Mouse (Mus musculus) CD4-positive naive resting alpha-beta T cell, adult 57 days (primary cell): ENCODE results near the gene Olfr360. TPM values are rescaled to one million over a fixed set of nuclear protein-coding genes. Genes with fewer than 3 reads are reported as not detected.

Source experiments
- total RNA-seq: library from RNA; stranded (reverse); gene quantifications from one replicate; pipeline ENCODE4 v1.2.4, GENCODE M21; 2023

Olfr360 gene
- not detected for total RNA-seq

DNA sequence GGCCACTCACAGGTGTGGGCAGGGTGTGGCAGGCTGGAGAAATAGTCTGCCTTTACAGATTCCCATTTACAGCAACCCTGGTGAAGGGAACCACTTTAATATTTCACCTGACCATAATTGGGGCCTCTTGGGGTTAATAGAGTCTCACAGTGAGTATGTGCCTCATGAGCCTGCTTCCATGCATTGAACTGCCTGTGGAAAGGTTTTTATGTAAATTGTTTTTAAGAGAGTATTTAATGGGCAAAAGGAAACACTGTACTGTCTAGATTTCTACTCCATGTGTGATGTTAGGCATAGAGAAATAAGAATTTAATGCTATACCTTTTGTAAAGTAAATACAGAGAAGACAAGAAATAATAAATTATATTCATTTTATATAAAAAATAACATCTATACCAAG, at the start of gene Olfr360:
Gene Olfr360 (plus strand): TSS at position 301 of the 400 bp plus-strand sequence.

DNA sequence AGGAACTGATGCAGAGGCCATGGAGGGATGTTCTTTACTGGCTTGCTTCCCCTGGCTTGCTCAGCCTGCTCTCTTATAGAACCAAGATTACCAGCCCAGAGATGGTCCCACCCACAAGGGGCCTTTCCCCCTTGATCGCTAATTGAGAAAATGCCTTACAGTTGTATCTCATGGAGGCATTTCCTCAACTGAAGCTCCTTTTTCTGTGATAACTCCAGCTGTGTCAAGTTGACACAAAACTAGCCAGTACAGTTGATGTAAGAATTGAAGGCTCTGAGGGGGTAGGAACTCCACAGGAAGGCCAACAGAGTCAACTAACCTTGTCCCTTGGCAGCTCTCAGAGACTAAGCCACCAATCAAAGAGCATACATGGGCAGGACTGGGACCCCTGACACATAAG, 23.6 kb downstream of the Olfr360 start, which contains the start of gene Olfr361:
Gene Olfr361 (minus strand): TSS at position 101 of the 400 bp plus-strand sequence.

DNA sequence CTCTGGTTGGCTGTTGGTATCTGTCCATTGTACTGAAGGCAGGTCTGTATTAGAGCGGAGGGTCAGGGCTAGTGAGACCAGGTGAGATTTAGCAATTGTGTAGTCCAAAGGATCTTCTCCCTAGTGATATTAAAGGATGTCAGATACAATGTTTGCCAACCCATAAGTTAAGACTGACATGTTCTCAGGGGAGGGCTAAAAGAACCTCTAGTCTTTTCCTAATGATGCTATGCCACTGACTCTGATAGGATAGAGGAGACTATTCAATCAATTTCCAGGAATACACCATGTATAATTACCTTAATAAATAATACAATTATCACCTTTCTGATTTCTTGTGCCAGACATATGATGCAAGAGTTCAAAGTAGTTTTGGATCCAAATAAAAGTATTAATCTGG, 52.3 kb downstream of the Olfr360 start, which contains the start of gene Olfr362:
Gene Olfr362 (minus strand): TSS at position 101 of the 400 bp plus-strand sequence.

Other genes with a start within 250 kb of the Olfr360 start
- gene Olfr3, start 248.7 kb upstream of the Olfr360 start, total RNA-seq, result not detected
- gene Olfr350, start 219.4 kb upstream of the Olfr360 start, total RNA-seq, result not detected
- not detected for gene Olfr351, start 203.1 kb upstream of the Olfr360 start, total RNA-seq
- gene Olfr352, start 197.3 kb upstream of the Olfr360 start, total RNA-seq, result not detected
- not detected for gene Olfr353, start 172.8 kb upstream of the Olfr360 start, total RNA-seq
- not detected for gene Olfr354, start 160.1 kb upstream of the Olfr360 start, total RNA-seq
- not detected for gene Olfr355, start 136.8 kb upstream of the Olfr360 start, total RNA-seq
- gene Olfr356, start 128.6 kb upstream of the Olfr360 start, total RNA-seq, result not detected
- gene Olfr357, start 71.9 kb upstream of the Olfr360 start, total RNA-seq, result not detected
- gene Olfr358, start 56.4 kb upstream of the Olfr360 start, total RNA-seq, result not detected
- gene Olfr361, start 23.5 kb downstream of the Olfr360 start, total RNA-seq, result not detected
- gene Olfr362, start 52.2 kb downstream of the Olfr360 start, total RNA-seq, result not detected
- gene Olfr364-ps1, start 73.6 kb downstream of the Olfr360 start, total RNA-seq, result not detected
- gene Olfr365, start 122.5 kb downstream of the Olfr360 start, total RNA-seq, result 0.27 TPM
- gene Olfr366, start 145.8 kb downstream of the Olfr360 start, total RNA-seq, result not detected